Comparison of ENCODE assay signal across 9 mouse cellular contexts in the genomic region with DNA sequence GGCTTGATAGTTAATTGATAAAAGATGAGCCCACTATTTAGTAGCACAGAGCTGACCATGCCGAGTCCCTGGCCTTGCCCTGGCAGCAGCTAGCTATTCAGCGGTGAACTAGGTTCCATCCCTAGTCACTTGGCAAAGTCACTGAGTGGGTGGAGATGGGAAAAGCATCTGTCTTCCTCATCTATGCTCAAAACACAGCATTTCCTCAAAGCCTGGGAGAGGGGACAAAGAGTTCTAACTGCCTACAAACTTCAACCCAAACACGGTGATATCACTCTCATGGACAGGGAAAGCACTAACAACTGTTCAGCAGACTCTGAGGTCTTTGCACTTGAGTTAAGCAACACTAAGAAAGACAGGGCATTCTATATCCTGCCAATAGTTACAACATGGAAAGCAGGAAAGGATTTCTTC.
A peak's percentile ranks its signal among the peaks of the same experiment; 100 is the strongest.
DNase-seq lines count a peak whose midpoint lies in the region; ATAC-seq and TF ChIP-seq lines count a peak whose summit lies in the region.
"Had no signal": no experiment of that assay in that cellular context is flagged by ENCODE, and none has a peak within 500 bp of the region (broad histone marks: within the 10 kb centered on the region; RNA-seq: fewer than 3 reads in every experiment).

No protein-coding gene starts in this region.

- ATAC-seq in heart, embryonic 13.5 days (ENCODE audit: extremely low read depth, insufficient number of reproducible peaks, low FRiP score, low TSS enrichment), result no peak
- ATAC-seq in stomach, embryonic 15.5 days (ENCODE audit: insufficient read depth, low FRiP score, low read depth), result peak; percentile 53; the same call in 1 of the 2 replicates
- no peak for ATAC-seq in forebrain, embryonic 13.5 days

- no peak overlapping the region for H3K4me3 ChIP-seq in layer of hippocampus, adult 2 months
- H3K4me3 ChIP-seq in heart, embryonic 13.5 days, result no peak overlapping the region
- no peak overlapping the region for H3K4me3 ChIP-seq in stomach, embryonic 15.5 days (replicated peaks)
- H3K4me3 ChIP-seq in cerebellum, adult 2 months (replicated peaks; ENCODE audit: insufficient read depth, low read depth, low read length), result no peak overlapping the region
- no peak overlapping the region for H3K4me3 ChIP-seq in forebrain, embryonic 13.5 days
- H3K4me3 ChIP-seq: erythroblast, embryonic 14.5 days had no signal

- no peak overlapping the region for H3K9ac ChIP-seq in heart, embryonic 13.5 days
- H3K9ac ChIP-seq in stomach, embryonic 15.5 days, result no peak overlapping the region
- no peak overlapping the region for H3K9ac ChIP-seq in forebrain, embryonic 13.5 days

- H3K27me3 ChIP-seq in heart, embryonic 13.5 days (replicated peaks), result no peaks in the 10 kb centered on the region
- no peaks in the 10 kb centered on the region for H3K27me3 ChIP-seq in stomach, embryonic 15.5 days (replicated peaks)
- no peaks in the 10 kb centered on the region for H3K27me3 ChIP-seq in cerebellum, adult 2 months (ENCODE audit: control insufficient read depth, insufficient read depth, low read length)
- no peaks in the 10 kb centered on the region for H3K27me3 ChIP-seq in forebrain, embryonic 13.5 days

- H3K4me1 ChIP-seq in heart, embryonic 13.5 days, result peaks cover 30% of the 10 kb centered on the region
- H3K4me1 ChIP-seq in stomach, embryonic 15.5 days, result peaks cover 8% of the 10 kb centered on the region; the same call in 1 of the 2 replicates
- no peaks in the 10 kb centered on the region for H3K4me1 ChIP-seq in cerebellum, adult 2 months (ENCODE audit: control insufficient read depth, insufficient read depth, low read length)
- H3K4me1 ChIP-seq in forebrain, embryonic 13.5 days, result peaks cover 4% of the 10 kb centered on the region; the same call in 1 of the 2 replicates

- TF ChIP-seq POLR2A in cerebellum, adult 2 months (IDR thresholded peaks at IDR 0.05; ENCODE audit: borderline replicate concordance, insufficient read depth, low read length), result no peak

- no peaks in the 10 kb centered on the region for H3K36me3 ChIP-seq in heart, embryonic 13.5 days
- no peaks in the 10 kb centered on the region for H3K36me3 ChIP-seq in stomach, embryonic 15.5 days
- H3K36me3 ChIP-seq in forebrain, embryonic 13.5 days (ENCODE audit: poor library complexity, severe bottlenecking), result no peaks in the 10 kb centered on the region

- no peak for DNase-seq in layer of hippocampus, adult 2 months (ENCODE audit: low spot score in 2 of 2)
- no peak for DNase-seq in layer of hippocampus, adult 11-12 months (ENCODE audit: low spot score)
- DNase-seq in kidney, postnatal 25 days, result peak; percentile 62 to 82
- DNase-seq in cerebellum, adult 2 months, result no peak
- DNase-seq in embryo, embryonic 10 days (ENCODE audit: low spot score), result no peak

- WGBS in heart, embryonic 13.5 days, result 55% methylated on average over 3 of the region's 3 CpGs
- WGBS in stomach, embryonic 15.5 days, result 47% methylated on average over 3 of the region's 3 CpGs
- 22% methylated on average over 3 of the region's 3 CpGs for WGBS in cerebellum, adult 2 months
- 90% methylated on average over 3 of the region's 3 CpGs for WGBS in forebrain, embryonic 13.5 days

- H3K4me2 ChIP-seq in heart, embryonic 13.5 days, result no peak overlapping the region
- no peak overlapping the region for H3K4me2 ChIP-seq in stomach, embryonic 15.5 days
- no peak overlapping the region for H3K4me2 ChIP-seq in forebrain, embryonic 13.5 days

- TF ChIP-seq CTCF in layer of hippocampus, adult 2 months (conservative IDR thresholded peaks at IDR 0.05), result no peak
- TF ChIP-seq CTCF in cerebellum, adult 2 months (IDR thresholded peaks at IDR 0.05; ENCODE audit: borderline replicate concordance, insufficient read depth, low read depth, low read length), result no peak

- H3K9me3 ChIP-seq in heart, embryonic 13.5 days, result peaks cover 13% of the 10 kb centered on the region; the same call in 1 of the 2 replicates
- no peaks in the 10 kb centered on the region for H3K9me3 ChIP-seq in stomach, embryonic 15.5 days
- 0 out of 2 replicates have a peak, but pooled peaks cover 4% of the 10 kb centered on the region for H3K9me3 ChIP-seq in forebrain, embryonic 13.5 days (replicated peaks)

- peak overlapping the region; percentile 75 for H3K27ac ChIP-seq in layer of hippocampus, adult 2 months
- peak overlapping the region; percentile 68 for H3K27ac ChIP-seq in heart, embryonic 13.5 days (replicated peaks)
- peak overlapping the region; percentile 17; the same call in 1 of the 2 replicates for H3K27ac ChIP-seq in stomach, embryonic 15.5 days
- H3K27ac ChIP-seq in cerebellum, adult 2 months (ENCODE audit: insufficient read depth, low read length), result no peak overlapping the region
- H3K27ac ChIP-seq in forebrain, embryonic 13.5 days, result no peak overlapping the region

Comparison
In these comparisons a context has a peak if more than half of its experiments do, and no peak if none do; other contexts are left out.
1. DNase-seq: peak in kidney, postnatal 25 days (2 of 2); none in layer of hippocampus, adult 2 months (0 of 2), layer of hippocampus, adult 11-12 months (single experiment), cerebellum, adult 2 months (0 of 2) and embryo, embryonic 10 days (single experiment).
2. H3K27ac ChIP-seq: peak in layer of hippocampus, adult 2 months (single experiment), heart, embryonic 13.5 days (single experiment) and stomach, embryonic 15.5 days (single experiment); none in cerebellum, adult 2 months (single experiment) and forebrain, embryonic 13.5 days (single experiment).